Mouse (Mus musculus) cerebellum, adult 2 months (tissue): ENCODE measurements around the gene Acbd4.

Experiments used
- CTCF ChIP-seq: fragments of 200-500 bp; IDR thresholded peaks from 2 replicates; pipeline ENCODE4 v1.5.1; 2011; ENCODE audit warnings: low read depth, mild to moderate bottlenecking, control low read depth, low read length, moderate library complexity, borderline replicate concordance; ENCODE audit not compliant: insufficient read depth
- POLR2A ChIP-seq: fragments of 200-500 bp; IDR thresholded peaks from 2 replicates; pipeline ENCODE4 v1.6.1; 2011; ENCODE audit warnings: low read length, control low read depth, borderline replicate concordance; ENCODE audit not compliant: insufficient read depth

DNA sequence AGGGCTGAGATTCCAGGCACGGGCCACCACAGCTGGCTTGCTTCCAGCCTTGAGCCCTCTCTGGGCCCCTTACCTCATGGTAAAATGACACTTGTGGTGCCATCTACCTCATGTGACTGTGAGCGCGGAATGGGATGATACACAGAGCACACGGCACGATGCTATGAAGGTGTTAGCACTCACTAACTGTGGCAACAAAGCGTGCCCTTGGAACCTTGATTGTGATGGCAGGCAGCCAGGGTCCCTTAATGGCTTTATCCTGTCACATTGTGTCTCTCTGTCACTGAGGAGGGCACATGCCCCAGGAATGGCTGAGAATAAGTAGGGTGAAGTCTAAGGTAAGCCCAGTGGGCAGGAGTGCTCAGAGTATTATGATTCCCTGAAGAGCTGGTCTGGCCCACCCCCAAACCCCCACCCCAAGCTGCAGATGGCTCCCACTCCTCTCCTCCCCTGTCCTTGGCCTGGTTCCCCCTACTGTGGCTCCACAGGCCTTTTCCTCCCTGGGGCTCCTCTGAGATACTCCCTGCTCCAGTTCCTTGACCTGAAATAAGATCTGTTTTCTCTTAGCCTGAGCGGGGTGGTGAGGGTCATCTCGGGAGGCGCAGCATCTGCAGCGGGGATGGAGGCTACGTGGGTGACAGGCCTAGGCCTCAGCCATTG, 2.8 kb upstream of the Acbd4 start:
- TF ChIP-seq CTCF, result no peak
- no peak for TF ChIP-seq POLR2A
